Mouse (Mus musculus): Measurements from ENCODE around the gene Cdk13. TPM values are rescaled to one million over a fixed set of nuclear protein-coding genes. Genes with fewer than 3 reads are reported as not detected.
A peak's percentile ranks its signal among the peaks of the same experiment; 100 is the strongest.

The Cdk13 gene
- polyA plus RNA-seq, 1 experiment from 2014 or later = 15.1 TPM

GRCm38 (mm10) chr13:17727922-17728321 lies 77.0 kb downstream of the Cdk13 start:
- Histone ChIP-seq H3K4me3 (no peak overlapping the region), H3K9ac (no peak overlapping the region), H3K4me1 (replicated peaks) (no peaks in the 10 kb centered on the region), H3K27me3 (no peaks in the 10 kb centered on the region), H3K27ac (replicated peaks) (no peak overlapping the region), H3K36me3 (peaks cover 12% of the 10 kb centered on the region), H3K9me3 (no peaks in the 10 kb centered on the region), H3K4me2 (no peak overlapping the region)
- ATAC-seq (ENCODE audit: low read depth) = no peak
- 90% methylated on average over 4 of the region's 4 CpGs for WGBS

- ATAC-seq (ENCODE audit: low read depth) = no peak
- 92% methylated on average over 1 of the region's 1 CpGs for WGBS
- Histone ChIP-seq H3K4me2 (no peak overlapping the region), H3K4me3 (no peak overlapping the region), H3K27ac (replicated peaks) (no peak overlapping the region), H3K27me3 (no peaks in the 10 kb centered on the region), H3K4me1 (replicated peaks) (no peaks in the 10 kb centered on the region), H3K9me3 (no peaks in the 10 kb centered on the region), H3K9ac (no peak overlapping the region), H3K36me3 (peaks cover 31% of the 10 kb centered on the region)
Observed at GRCm38 (mm10) chr13:17717357-17717756, 87.5 kb downstream of the Cdk13 start.

GRCm38 (mm10) chr13:17708784-17709311 lies 96.0 kb downstream of the Cdk13 start:
- Histone ChIP-seq H3K9me3 (no peaks in the 10 kb centered on the region), H3K4me3 (no peak overlapping the region), H3K4me1 (replicated peaks) (no peaks in the 10 kb centered on the region), H3K27ac (replicated peaks) (no peak overlapping the region), H3K27me3 (no peaks in the 10 kb centered on the region), H3K9ac (no peak overlapping the region), H3K4me2 (no peak overlapping the region), H3K36me3 (no peaks in the 10 kb centered on the region; the same call in 1 of the 2 replicates)
- 72% methylated on average over 5 of the region's 5 CpGs for WGBS
- no peak for ATAC-seq (ENCODE audit: low read depth)

GRCm38 (mm10) chr13:17705188-17705826 lies 99.6 kb downstream of the Cdk13 start:
- Histone ChIP-seq H3K4me2 (no peak overlapping the region), H3K36me3 (no peaks in the 10 kb centered on the region), H3K4me1 (replicated peaks) (no peaks in the 10 kb centered on the region), H3K9ac (no peak overlapping the region), H3K4me3 (no peak overlapping the region), H3K9me3 (no peaks in the 10 kb centered on the region), H3K27ac (replicated peaks) (no peak overlapping the region), H3K27me3 (no peaks in the 10 kb centered on the region)
- ATAC-seq (ENCODE audit: low read depth) = no peak
- WGBS = 85% methylated on average over 6 of the region's 6 CpGs

- Histone ChIP-seq H3K4me3 (no peak overlapping the region), H3K27me3 (no peaks in the 10 kb centered on the region), H3K4me2 (no peak overlapping the region), H3K36me3 (no peaks in the 10 kb centered on the region), H3K27ac (replicated peaks) (no peak overlapping the region), H3K9ac (no peak overlapping the region), H3K4me1 (replicated peaks) (peaks cover 5% of the 10 kb centered on the region), H3K9me3 (no peaks in the 10 kb centered on the region)
- no peak for ATAC-seq (ENCODE audit: low read depth)
Observed at GRCm38 (mm10) chr13:17702311-17702710, 102.6 kb downstream of the Cdk13 start.

- ATAC-seq (ENCODE audit: low read depth) = no peak
- H3K9me3 ChIP-seq = no peaks in the 10 kb centered on the region
- no peak overlapping the region for H3K27ac ChIP-seq (replicated peaks)
Observed at GRCm38 (mm10) chr13:17701322-17701721, 103.6 kb downstream of the Cdk13 start.

GRCm38 (mm10) chr13:17700090-17700715 lies 104.7 kb downstream of the Cdk13 start:
- peaks cover 15% of the 10 kb centered on the region for H3K4me1 ChIP-seq (replicated peaks)
- H3K27me3 ChIP-seq = no peaks in the 10 kb centered on the region
- no peak overlapping the region for H3K4me3 ChIP-seq
- no peaks in the 10 kb centered on the region for H3K36me3 ChIP-seq
- H3K27ac ChIP-seq (replicated peaks) = no peak overlapping the region
- no peak overlapping the region for H3K9ac ChIP-seq
- ATAC-seq (ENCODE audit: low read depth) = no peak
- WGBS = 63% methylated on average over 3 of the region's 3 CpGs
- H3K9me3 ChIP-seq = no peaks in the 10 kb centered on the region
- no peak overlapping the region for H3K4me2 ChIP-seq

More at GRCm38 (mm10) chr13:17701322-17701721, 103.6 kb downstream of the Cdk13 start:
- Histone ChIP-seq H3K4me3 (no peak overlapping the region), H3K27me3 (no peaks in the 10 kb centered on the region), H3K4me1 (replicated peaks) (peaks cover 9% of the 10 kb centered on the region), H3K9ac (no peak overlapping the region), H3K4me2 (no peak overlapping the region), H3K36me3 (no peaks in the 10 kb centered on the region)

- no peak for ATAC-seq (ENCODE audit: low read depth)
- Histone ChIP-seq H3K36me3 (no peaks in the 10 kb centered on the region), H3K27ac (replicated peaks) (peak overlapping the region; percentile 96), H3K27me3 (no peaks in the 10 kb centered on the region), H3K4me2 (peak overlapping the region; percentile 78), H3K4me1 (replicated peaks) (peaks cover 18% of the 10 kb centered on the region), H3K4me3 (peak overlapping the region; percentile 83), H3K9me3 (no peaks in the 10 kb centered on the region), H3K9ac (peak overlapping the region; percentile 95)
- WGBS = 18% methylated on average over 7 of the region's 7 CpGs
Observed at GRCm38 (mm10) chr13:17695898-17696580, 108.9 kb downstream of the Cdk13 start.

- H3K9ac ChIP-seq = peak within 1 kb of the TSS; percentile 95
- H3K4me2 ChIP-seq = peak within 1 kb of the TSS; percentile 78
- peak; percentile 99 for ATAC-seq (ENCODE audit: low read depth)
- H3K27ac ChIP-seq (replicated peaks) = peak within 1 kb of the TSS; percentile 96
- no peaks in the 10 kb centered on the region for H3K27me3 ChIP-seq
- H3K4me1 ChIP-seq (replicated peaks) = peaks cover 18% of the 10 kb centered on the region
- H3K9me3 ChIP-seq = no peaks in the 10 kb centered on the region
- peak within 1 kb of the TSS; percentile 83 for H3K4me3 ChIP-seq
- WGBS = under 1% methylated on average over 65 of the region's 66 CpGs
- no peaks in the 10 kb centered on the region for H3K36me3 ChIP-seq
Observed at GRCm38 (mm10) chr13:17694911-17695699, 109.8 kb downstream of the Cdk13 start, which contains the start of the genes Mplkip and Sugct. Gene Mplkip (plus strand): TSS chr13:17695192. Gene Sugct (minus strand): TSS chr13:17695553.

- Histone ChIP-seq H3K36me3 (no peaks in the 10 kb centered on the region), H3K9me3 (no peaks in the 10 kb centered on the region), H3K27ac (replicated peaks) (peak overlapping the region; percentile 74), H3K4me3 (peak overlapping the region; percentile 83), H3K9ac (peak overlapping the region; percentile 76), H3K27me3 (no peaks in the 10 kb centered on the region), H3K4me2 (peak overlapping the region; percentile 64), H3K4me1 (replicated peaks) (peaks cover 18% of the 10 kb centered on the region)
- ATAC-seq (ENCODE audit: low read depth) = peak; percentile 89
- under 1% methylated on average over 13 of the region's 25 CpGs for WGBS
Observed at GRCm38 (mm10) chr13:17694414-17694813, 110.5 kb downstream of the Cdk13 start.

GRCm38 (mm10) chr13:17693816-17694215 lies 111.1 kb downstream of the Cdk13 start:
- Histone ChIP-seq H3K9ac (no peak overlapping the region), H3K4me3 (peak overlapping the region; percentile 83)

More at GRCm38 (mm10) chr13:17693816-17694215, 111.1 kb downstream of the Cdk13 start:
- ATAC-seq (ENCODE audit: low read depth) = no peak
- WGBS = 75% methylated on average over 5 of the region's 5 CpGs
- no peaks in the 10 kb centered on the region for H3K36me3 ChIP-seq
- peaks cover 18% of the 10 kb centered on the region for H3K4me1 ChIP-seq (replicated peaks)
- no peak overlapping the region for H3K27ac ChIP-seq (replicated peaks)
- no peaks in the 10 kb centered on the region for H3K27me3 ChIP-seq
- peak overlapping the region; percentile 64 for H3K4me2 ChIP-seq
- H3K9me3 ChIP-seq = no peaks in the 10 kb centered on the region
